Mouse (Mus musculus) hindbrain, embryonic 16.5 days (tissue): ENCODE results near the gene E130218I03Rik. TPM values are rescaled to one million over a fixed set of nuclear protein-coding genes. Genes with fewer than 3 reads are reported as not detected.
A peak's percentile ranks its signal among the peaks of the same experiment; 100 is the strongest.

ENCODE experiments used
- ATAC-seq: fragments of 200-750 bp; cut with Nextera tagmentation; 2 replicates; pipeline ENCODE4 v1.8.0; 2017; ENCODE audit warnings: moderate TSS enrichment, moderate library complexity
- H3K27ac ChIP-seq: fragments of 300-500 bp; sonication (generic); 2 replicates; pipeline ENCODE4 v1.5.1; 2014; ENCODE audit warnings: low read depth, mild to moderate bottlenecking, control low read depth, low read length, moderate library complexity
- H3K27me3 ChIP-seq: fragments of 300-500 bp; sonication (generic); replicated peaks from 2 replicates; pipeline ENCODE4 v1.6.1; 2014; ENCODE audit warnings: low read length; ENCODE audit not compliant: control insufficient read depth, insufficient read depth
- H3K36me3 ChIP-seq: fragments of 300-500 bp; sonication (generic); 2 replicates; pipeline ENCODE4 v1.6.1; 2014; ENCODE audit warnings: mild to moderate bottlenecking, low read length, moderate library complexity, mixed read lengths; ENCODE audit not compliant: control insufficient read depth, insufficient read depth
- H3K4me1 ChIP-seq: fragments of 300-500 bp; sonication (generic); 2 replicates; pipeline ENCODE4 v1.6.1; 2014; ENCODE audit warnings: low read depth, low read length; ENCODE audit not compliant: control insufficient read depth, insufficient read depth
- H3K4me2 ChIP-seq: fragments of 300-500 bp; sonication (generic); 2 replicates; pipeline ENCODE4 v1.6.1; 2014; ENCODE audit warnings: mild to moderate bottlenecking, low read length, control low read depth, moderate library complexity
- H3K4me3 ChIP-seq: fragments of 300-500 bp; sonication (generic); 2 replicates; pipeline ENCODE4 v1.5.1; 2014; ENCODE audit warnings: mild to moderate bottlenecking, low read length, control low read depth, moderate library complexity
- H3K9ac ChIP-seq: fragments of 300-500 bp; sonication (generic); 2 replicates; pipeline ENCODE4 v1.6.1; 2014; ENCODE audit warnings: low read depth, mild to moderate bottlenecking, control low read depth, low read length, moderate library complexity
- H3K9me3 ChIP-seq: fragments of 300-500 bp; sonication (generic); 2 replicates; pipeline ENCODE4 v1.6.1; 2014; ENCODE audit warnings: mild to moderate bottlenecking, low read length, moderate library complexity; ENCODE audit not compliant: control insufficient read depth
- WGBS: fragments of 180-500 bp; shearing (Covaris S2); extraction: QIAGEN DNeasy Blood & Tissue Kit; methylation state at CpG from one replicate; pipeline ENCODE4 v1.1.7; 2014; 5-methylcytosine and 5-hydroxymethylcytosine counted together
- polyA plus RNA-seq: library from polyadenylated mRNA; unstranded; fragments of >200 nt; fragmentation: Nextera tagmentation; extraction: Ambion mirVana; gene quantifications from 2 replicates; pipeline ENCODE4 v1.2.1, GENCODE M21; 2015

The E130218I03Rik gene
- polyA plus RNA-seq, 1 experiment from 2014 or later = 0.50 TPM

GRCm38 (mm10) chr4:134250930-134251240 is 7.4 kb downstream of the E130218I03Rik start:
- peak overlapping the region; percentile 62 for H3K4me3 ChIP-seq
- WGBS = 4% methylated on average over 10 of the region's 10 CpGs
- H3K9me3 ChIP-seq = no peaks in the 10 kb centered on the region
- ATAC-seq = no peak
- H3K27ac ChIP-seq = peak overlapping the region; percentile 82
- H3K27me3 ChIP-seq = peaks cover 27% of the 10 kb centered on the region
- peak overlapping the region; percentile 84 for H3K9ac ChIP-seq
- H3K36me3 ChIP-seq = no peaks in the 10 kb centered on the region
- peak overlapping the region; percentile 84 for H3K4me2 ChIP-seq
- H3K4me1 ChIP-seq = peaks cover 31% of the 10 kb centered on the region

DNA sequence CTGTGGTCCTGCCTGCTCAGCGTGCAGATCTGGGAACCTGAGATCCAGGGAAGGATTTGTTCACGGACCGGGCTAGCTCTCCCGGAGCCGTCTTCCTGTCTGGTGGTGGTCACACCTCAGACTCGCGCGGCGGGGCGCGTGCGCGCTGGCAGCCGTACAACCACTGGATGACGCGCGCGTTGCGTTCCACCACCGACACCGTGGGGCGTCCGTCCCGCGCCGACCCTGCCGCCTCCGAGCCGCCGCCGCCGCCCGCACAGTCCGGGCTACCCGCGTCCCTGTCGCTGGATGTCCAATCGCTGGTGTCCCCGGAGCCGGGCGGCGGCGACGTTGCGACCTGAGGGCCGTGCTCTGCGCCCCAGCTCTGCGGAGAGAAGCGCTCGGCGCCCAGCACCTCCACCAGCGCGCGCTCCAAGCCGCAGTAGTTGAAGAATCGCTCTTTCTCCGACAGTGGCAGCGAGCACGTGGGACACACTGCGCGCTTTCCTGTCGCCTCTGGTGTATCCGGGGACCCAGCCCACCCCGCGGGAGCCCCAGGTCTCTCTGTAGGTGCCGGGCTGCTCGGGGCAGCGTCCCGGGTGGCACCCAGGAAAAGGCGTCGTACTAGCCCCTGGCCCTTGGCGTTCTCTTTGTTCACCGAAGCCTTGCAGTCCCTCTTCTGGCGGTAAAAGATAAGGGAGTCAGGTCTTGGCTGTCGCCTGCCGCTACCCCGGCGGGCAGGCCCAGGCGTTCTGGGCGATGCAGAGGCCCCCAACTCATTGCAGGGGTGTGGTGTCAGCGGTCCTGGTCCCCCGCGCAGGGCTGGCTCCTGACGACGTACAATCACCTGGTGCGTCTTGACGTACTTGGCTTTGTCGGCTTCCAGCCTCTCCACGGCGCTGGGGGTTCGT is 8.0 kb downstream of the E130218I03Rik start:
- Histone ChIP-seq H3K36me3 (no peaks in the 10 kb centered on the region), H3K4me1 (peaks cover 30% of the 10 kb centered on the region), H3K27me3 (peaks cover 28% of the 10 kb centered on the region), H3K9me3 (no peaks in the 10 kb centered on the region), H3K27ac (peak overlapping the region; percentile 82), H3K4me2 (peak overlapping the region; percentile 84), H3K4me3 (peak overlapping the region; percentile 62), H3K9ac (peak overlapping the region; percentile 84)
- 1% methylated on average over 78 of the region's 91 CpGs for WGBS
- peak; percentile 68 for ATAC-seq

GRCm38 (mm10) chr4:134252131-134252910 is 8.9 kb downstream of the E130218I03Rik start:
- H3K4me1 ChIP-seq = peaks cover 30% of the 10 kb centered on the region
- peaks cover 30% of the 10 kb centered on the region for H3K27me3 ChIP-seq
- H3K36me3 ChIP-seq = no peaks in the 10 kb centered on the region
- 0 out of 2 replicates have a peak, but pooled peaks have one; percentile 13 for ATAC-seq
- H3K4me2 ChIP-seq = peak overlapping the region; percentile 84
- H3K4me3 ChIP-seq = peak overlapping the region; percentile 62
- H3K9ac ChIP-seq = peak overlapping the region; percentile 84
- WGBS = 8% methylated on average over 22 of the region's 22 CpGs
- peak overlapping the region; percentile 82 for H3K27ac ChIP-seq
- no peaks in the 10 kb centered on the region for H3K9me3 ChIP-seq

GRCm38 (mm10) chr4:134252911-134253721 is 9.7 kb downstream of the E130218I03Rik start:
- WGBS = 10% methylated on average over 15 of the region's 15 CpGs
- Histone ChIP-seq H3K36me3 (no peaks in the 10 kb centered on the region), H3K4me1 (peaks cover 30% of the 10 kb centered on the region), H3K4me2 (peak overlapping the region; percentile 84), H3K4me3 (peak overlapping the region; percentile 62), H3K27ac (0 out of 2 replicates have a peak overlapping the region, but pooled peaks have one; percentile 20), H3K9me3 (no peaks in the 10 kb centered on the region), H3K9ac (0 out of 2 replicates have a peak overlapping the region, but pooled peaks have one; percentile 37), H3K27me3 (peaks cover 26% of the 10 kb centered on the region)
- no peak for ATAC-seq

DNA sequence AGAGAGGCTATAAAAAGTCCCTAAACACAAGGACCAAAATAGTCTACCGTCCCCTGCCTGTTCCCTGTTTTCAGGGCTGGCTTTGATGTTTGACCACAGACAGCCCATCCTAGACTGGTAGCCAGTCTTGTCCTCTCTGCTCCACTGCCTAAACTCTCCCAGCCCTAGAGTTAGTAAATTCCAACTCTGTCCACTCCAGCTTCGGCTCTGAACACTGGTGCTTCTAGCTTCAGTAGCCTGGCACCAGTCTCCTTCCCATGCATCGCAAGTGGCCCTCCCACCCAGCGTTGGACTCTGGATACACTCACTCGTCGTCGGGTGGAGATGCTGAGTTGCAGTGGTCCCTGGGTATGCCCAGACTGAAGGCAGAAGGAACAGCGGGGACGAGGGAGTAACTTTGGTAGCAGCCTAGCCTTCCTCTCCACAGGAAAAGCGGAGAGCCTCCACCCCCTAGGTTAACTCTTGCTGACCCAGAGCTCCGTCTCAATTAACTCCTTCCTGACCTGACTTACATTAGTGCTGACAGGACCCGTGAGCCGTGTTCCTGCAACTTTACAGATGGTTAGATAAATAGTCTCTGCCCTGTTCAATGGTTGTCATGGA is 10.4 kb downstream of the E130218I03Rik start, which contains the start of gene Grrp1:
TSS of gene Grrp1 (minus strand) at position 385 of the 603 bp plus-strand sequence.
- 0 out of 2 replicates have a peak within 1 kb of the TSS, but pooled peaks have one; percentile 20 for H3K27ac ChIP-seq
- H3K27me3 ChIP-seq = peaks cover 23% of the 10 kb centered on the region
- under 1% methylated on average over 13 of the region's 13 CpGs for WGBS
- H3K4me2 ChIP-seq = peak within 1 kb of the TSS; percentile 11; the same call in 1 of the 2 replicates
- H3K9me3 ChIP-seq = no peaks in the 10 kb centered on the region
- ATAC-seq = no peak
- peaks cover 30% of the 10 kb centered on the region for H3K4me1 ChIP-seq
- H3K9ac ChIP-seq = 0 out of 2 replicates have a peak within 1 kb of the TSS, but pooled peaks have one; percentile 37
- H3K36me3 ChIP-seq = no peaks in the 10 kb centered on the region
- peak within 1 kb of the TSS; percentile 62 for H3K4me3 ChIP-seq

DNA sequence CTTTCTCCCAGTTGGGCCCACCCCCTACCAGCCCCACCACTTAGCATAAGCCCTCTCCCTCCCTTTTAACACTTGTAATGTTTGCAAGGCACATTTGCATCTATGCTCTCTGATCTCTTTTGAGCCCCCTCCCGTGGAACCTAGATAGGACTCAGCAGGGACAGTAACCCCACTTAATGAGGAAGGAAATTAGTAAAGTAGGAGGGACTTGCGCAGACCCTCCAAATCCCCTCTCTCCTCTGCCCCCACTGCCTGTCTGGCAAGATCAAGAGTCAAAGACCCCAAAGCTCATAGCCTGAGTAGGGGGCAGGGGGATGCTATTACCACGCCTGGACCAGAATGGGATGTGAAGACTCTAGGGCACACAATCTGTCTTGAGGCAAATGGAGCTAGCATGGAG is 11.4 kb downstream of the E130218I03Rik start:
- WGBS = 41% methylated on average over 3 of the region's 3 CpGs
- H3K9ac ChIP-seq = no peak overlapping the region
- H3K9me3 ChIP-seq = no peaks in the 10 kb centered on the region
- peaks cover 23% of the 10 kb centered on the region for H3K27me3 ChIP-seq
- no peak overlapping the region for H3K4me2 ChIP-seq
- H3K27ac ChIP-seq = no peak overlapping the region
- H3K4me1 ChIP-seq = peaks cover 23% of the 10 kb centered on the region
- no peak overlapping the region for H3K4me3 ChIP-seq
- no peak for ATAC-seq
- H3K36me3 ChIP-seq = no peaks in the 10 kb centered on the region

GRCm38 (mm10) chr4:134255854-134256253 is 12.4 kb downstream of the E130218I03Rik start:
- no peak overlapping the region for H3K4me2 ChIP-seq
- peaks cover 17% of the 10 kb centered on the region for H3K4me1 ChIP-seq
- no peak overlapping the region for H3K27ac ChIP-seq
- ATAC-seq = no peak
- no peak overlapping the region for H3K4me3 ChIP-seq
- 22% methylated on average over 4 of the region's 4 CpGs for WGBS
- no peak overlapping the region for H3K9ac ChIP-seq
- H3K27me3 ChIP-seq = peaks cover 23% of the 10 kb centered on the region
- no peaks in the 10 kb centered on the region for H3K9me3 ChIP-seq
- no peaks in the 10 kb centered on the region for H3K36me3 ChIP-seq

DNA sequence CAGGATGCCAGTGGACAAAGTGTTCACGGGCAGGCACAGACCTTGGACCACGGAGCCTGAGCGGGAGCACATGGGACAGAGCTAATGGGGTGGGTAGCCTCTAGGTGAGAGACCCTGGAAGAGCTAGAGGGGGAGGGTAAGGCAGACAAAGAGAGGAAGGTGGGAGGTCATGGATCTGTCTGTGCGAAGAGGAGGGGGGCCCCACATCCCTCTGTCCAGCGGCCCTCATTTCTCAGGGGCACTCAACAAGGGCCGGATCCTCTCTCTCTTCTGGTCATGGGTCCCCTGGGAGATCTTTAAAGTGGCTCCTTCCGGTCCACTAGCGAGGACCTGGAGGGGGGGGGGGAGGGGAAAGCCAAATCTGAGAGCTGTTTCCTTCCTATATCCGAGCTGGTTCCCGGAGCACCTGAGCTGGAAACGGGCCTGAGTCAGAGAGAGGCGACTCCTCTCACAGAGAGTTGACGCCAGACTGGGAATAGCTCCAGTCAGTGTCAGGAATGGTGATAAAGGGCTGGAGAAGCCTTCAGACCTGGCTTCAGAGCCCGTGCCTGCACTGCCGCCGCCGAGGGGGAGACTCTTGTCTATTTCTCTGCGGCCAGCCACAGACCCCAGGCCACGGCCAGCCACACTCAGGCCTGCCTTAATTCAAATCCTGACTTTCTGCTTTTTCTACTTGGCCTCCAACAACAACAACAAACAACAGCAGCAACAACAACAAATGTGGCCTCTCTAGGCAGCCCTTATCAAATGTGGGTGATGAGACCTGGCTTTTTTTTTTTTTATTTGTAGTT is 13.1 kb downstream of the E130218I03Rik start:
- Histone ChIP-seq H3K27ac (no peak overlapping the region), H3K4me2 (no peak overlapping the region), H3K27me3 (peaks cover 23% of the 10 kb centered on the region), H3K4me3 (no peak overlapping the region), H3K36me3 (no peaks in the 10 kb centered on the region), H3K9me3 (no peaks in the 10 kb centered on the region), H3K4me1 (peaks cover 17% of the 10 kb centered on the region), H3K9ac (no peak overlapping the region)
- WGBS = 17% methylated on average over 19 of the region's 19 CpGs
- ATAC-seq = no peak
